ENCODE assay signal across 13 mouse cellular contexts in genomic region chr10:89826896-89827295, GRCm38 (mm10). TPM values are rescaled to one million over a fixed set of nuclear protein-coding genes. Genes with fewer than 3 reads are reported as not detected.
A peak's percentile ranks its signal among the peaks of the same experiment; 100 is the strongest.
DNase-seq lines count a peak whose midpoint lies in the region; ATAC-seq and TF ChIP-seq lines count a peak whose summit lies in the region.
"Had no signal": no experiment of that assay in that cellular context is flagged by ENCODE, and none has a peak within 500 bp of the region (broad histone marks: within the 10 kb centered on the region; RNA-seq: fewer than 3 reads in every experiment).

No protein-coding gene starts in this region.

- no peaks in the 10 kb centered on the region for H3K4me1 ChIP-seq in hindbrain, embryonic 16.5 days (ENCODE audit: control insufficient read depth, insufficient read depth, low read depth, low read length)
- no peaks in the 10 kb centered on the region for H3K4me1 ChIP-seq in hindbrain, embryonic 13.5 days (replicated peaks)
- no peaks in the 10 kb centered on the region for H3K4me1 ChIP-seq in forebrain, postnatal 0 days (ENCODE audit: insufficient read depth)
- H3K4me1 ChIP-seq: heart, embryonic 10.5 days; kidney, embryonic 15.5 days; midbrain, embryonic 15.5 days had no signal

- no peaks in the 10 kb centered on the region for H3K27me3 ChIP-seq in hindbrain, embryonic 16.5 days (replicated peaks; ENCODE audit: control insufficient read depth, insufficient read depth, low read length)
- H3K27me3 ChIP-seq in hindbrain, embryonic 13.5 days: no peaks in the 10 kb centered on the region
- H3K27me3 ChIP-seq in forebrain, postnatal 0 days (ENCODE audit: insufficient read depth, low read length): no peaks in the 10 kb centered on the region
- H3K27me3 ChIP-seq: kidney, embryonic 15.5 days; midbrain, embryonic 15.5 days; Patski had no signal

- peak; percentile 82 for DNase-seq in cerebellum, adult 8-10 months
- DNase-seq in forebrain, postnatal 0 days: peak; percentile 43
- peak; percentile 22 for DNase-seq in retina, adult 2 months (ENCODE audit: low read depth, low spot score)
- DNase-seq in gastrocnemius, postnatal 14 days: no peak
- DNase-seq in adrenal gland, postnatal 4 days (ENCODE audit: low spot score in 2 of 2): no peak
- DNase-seq: adrenal gland, postnatal 25 days; lung, adult 18-20 months had no signal

- peak; percentile 82 for ATAC-seq in hindbrain, embryonic 16.5 days
- no peak for ATAC-seq in hindbrain, embryonic 13.5 days (ENCODE audit: low FRiP score)
- ATAC-seq in forebrain, postnatal 0 days: no peak
- ATAC-seq: midbrain, embryonic 15.5 days; Patski had no signal

- 51% methylated on average over 3 of the region's 3 CpGs for WGBS in hindbrain, embryonic 16.5 days
- whole genome bisulfite sequencing in hindbrain, embryonic 13.5 days: 62% methylated on average over 3 of the region's 3 CpGs
- 27% methylated on average over 3 of the region's 3 CpGs for WGBS in forebrain, postnatal 0 days

- H3K9me3 ChIP-seq in hindbrain, embryonic 16.5 days (ENCODE audit: control insufficient read depth, low read length): no peaks in the 10 kb centered on the region
- H3K9me3 ChIP-seq in hindbrain, embryonic 13.5 days: no peaks in the 10 kb centered on the region
- no peaks in the 10 kb centered on the region for H3K9me3 ChIP-seq in forebrain, postnatal 0 days (ENCODE audit: low read length)
- H3K9me3 ChIP-seq: heart, embryonic 10.5 days; kidney, embryonic 15.5 days; midbrain, embryonic 15.5 days had no signal

- no peak overlapping the region for H3K9ac ChIP-seq in hindbrain, embryonic 16.5 days (ENCODE audit: low read depth, low read length)
- no peak overlapping the region for H3K9ac ChIP-seq in hindbrain, embryonic 13.5 days
- H3K9ac ChIP-seq in forebrain, postnatal 0 days: no peak overlapping the region
- H3K9ac ChIP-seq: kidney, embryonic 15.5 days; midbrain, embryonic 15.5 days had no signal

- H3K4me2 ChIP-seq in hindbrain, embryonic 16.5 days (ENCODE audit: low read length): no peak overlapping the region
- H3K4me2 ChIP-seq in hindbrain, embryonic 13.5 days: no peak overlapping the region
- no peak overlapping the region for H3K4me2 ChIP-seq in forebrain, postnatal 0 days (ENCODE audit: low read depth)
- H3K4me2 ChIP-seq: kidney, embryonic 15.5 days; midbrain, embryonic 15.5 days had no signal

- no peak overlapping the region for H3K4me3 ChIP-seq in hindbrain, embryonic 16.5 days (ENCODE audit: low read length)
- H3K4me3 ChIP-seq in hindbrain, embryonic 13.5 days: no peak overlapping the region
- no peak overlapping the region for H3K4me3 ChIP-seq in forebrain, postnatal 0 days (ENCODE audit: low read depth, low read length)
- H3K4me3 ChIP-seq: heart, embryonic 10.5 days; kidney, embryonic 15.5 days; midbrain, embryonic 15.5 days had no signal

- no peak overlapping the region for H3K27ac ChIP-seq in hindbrain, embryonic 16.5 days (ENCODE audit: low read depth, low read length)
- no peak overlapping the region for H3K27ac ChIP-seq in hindbrain, embryonic 13.5 days
- H3K27ac ChIP-seq in forebrain, postnatal 0 days (ENCODE audit: low read depth, low read length): no peak overlapping the region
- H3K27ac ChIP-seq: heart, embryonic 10.5 days; kidney, embryonic 15.5 days; midbrain, embryonic 15.5 days had no signal

- no peak for TF ChIP-seq CTCF in forebrain, postnatal 0 days (IDR thresholded peaks at IDR 0.05; ENCODE audit: low read depth)

- intact Hi-C loops in gastrocnemius, postnatal 14 days (cut with DNase I; ENCODE audit: low total_unique reads): no loop called here

- no peaks in the 10 kb centered on the region for H3K36me3 ChIP-seq in hindbrain, embryonic 16.5 days (ENCODE audit: control insufficient read depth, insufficient read depth, low read length)
- no peaks in the 10 kb centered on the region; the same call in 1 of the 2 replicates for H3K36me3 ChIP-seq in hindbrain, embryonic 13.5 days
- H3K36me3 ChIP-seq in forebrain, postnatal 0 days (ENCODE audit: insufficient read depth): no peaks in the 10 kb centered on the region
- H3K36me3 ChIP-seq: heart, embryonic 10.5 days; midbrain, embryonic 15.5 days had no signal

RNA-seq across cellular contexts. Expression of gene Anks1b, which starts 46.4 kb away (rescaled TPM):
- polyA plus RNA-seq in hindbrain, embryonic 16.5 days (2015; fragmentation: Nextera tagmentation; extraction: Ambion mirVana): 78.3 and 84.2 TPM in 2 replicates
- 52.2 and 55.0 TPM in 2 replicates for polyA plus RNA-seq in hindbrain, embryonic 13.5 days (2015; fragmentation: Nextera tagmentation; extraction: Ambion mirVana)
- 133 and 145 TPM in 2 replicates for total RNA-seq in forebrain, postnatal 0 days (2014; rRNA removed)
- polyA plus RNA-seq in forebrain, postnatal 0 days (2015; fragmentation: Nextera tagmentation; extraction: Ambion mirVana): 81.5 and 120 TPM in 2 replicates
- under 1 TPM; 0.29 to 0.78 TPM for total RNA-seq in gastrocnemius, postnatal 14 days (2021)
- 1 to 10 TPM; 4.4 to 4.5 TPM for total RNA-seq in adrenal gland, postnatal 4 days (2021)

Comparison
In these comparisons a context has a peak if more than half of its experiments do, and no peak if none do; other contexts are left out.
1. DNase-seq: peak in cerebellum, adult 8-10 months (single experiment), forebrain, postnatal 0 days (single experiment) and retina, adult 2 months (single experiment); none in gastrocnemius, postnatal 14 days (single experiment) and adrenal gland, postnatal 4 days (0 of 2).
2. RNA of gene Anks1b, which starts 46.4 kb away (total RNA-seq): 133 to 145 TPM in forebrain, postnatal 0 days; 4.4 to 4.5 TPM in adrenal gland, postnatal 4 days and 0.29 to 0.78 TPM in gastrocnemius, postnatal 14 days; every median in the first group is over 10 times any median in the second.